In the genomic region with DNA sequence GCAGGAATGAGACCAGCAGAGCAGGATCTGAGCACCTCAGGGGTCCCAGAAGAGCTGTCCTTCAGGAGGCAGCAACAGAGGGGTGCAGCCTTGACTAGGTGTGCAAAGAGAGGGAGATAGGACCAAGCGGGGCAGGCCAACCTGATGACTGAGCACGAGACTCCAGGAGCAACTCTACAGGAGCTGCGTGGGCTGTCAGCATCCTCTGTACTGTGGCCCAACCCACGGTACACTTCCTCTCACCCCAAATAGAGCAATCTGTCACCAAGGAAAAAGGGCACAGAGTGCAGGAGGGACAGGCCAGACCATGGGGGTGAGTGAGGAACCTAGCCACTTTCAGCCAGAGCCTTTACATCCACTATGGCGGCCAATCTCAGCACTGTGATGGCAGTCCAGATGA, we compare ENCODE assay signal across 18 mouse cellular contexts. TPM values are rescaled to one million over a fixed set of nuclear protein-coding genes. Genes with fewer than 3 reads are reported as not detected.
A peak's percentile ranks its signal among the peaks of the same experiment; 100 is the strongest.
DNase-seq lines count a peak whose midpoint lies in the region; ATAC-seq and TF ChIP-seq lines count a peak whose summit lies in the region.
"Had no signal": no experiment of that assay in that cellular context is flagged by ENCODE, and none has a peak within 500 bp of the region (broad histone marks: within the 10 kb centered on the region; RNA-seq: fewer than 3 reads in every experiment).

No protein-coding gene starts in this region.

- 85% methylated on average over 5 of the region's 5 CpGs for WGBS in stomach, postnatal 0 days

- TF ChIP-seq POLR2A in cortical plate, adult 2 months (IDR thresholded peaks at IDR 0.05; ENCODE audit: extremely low read depth, insufficient read depth, low read length), result no peak

- TF ChIP-seq EP300 in stomach, postnatal 0 days (optimal IDR thresholded peaks at IDR 0.05), result no peak

- H3K4me3 ChIP-seq in cortical plate, adult 2 months (ENCODE audit: insufficient read depth, low read length), result no peak overlapping the region
- H3K4me3 ChIP-seq in stomach, postnatal 0 days (ENCODE audit: low read depth, low read length), result no peak overlapping the region
- H3K4me3 ChIP-seq: embryonic facial prominence, embryonic 15.5 days; gastrocnemius, adult 2 months; heart, embryonic 10.5 days; hindbrain, embryonic 12.5 days; limb, embryonic 15.5 days; liver, embryonic 15.5 days; neural tube, embryonic 12.5 days had no signal

- TF ChIP-seq CTCF in cortical plate, adult 2 months (IDR thresholded peaks at IDR 0.05; ENCODE audit: extremely low read depth, insufficient read depth, low read length), result no peak
- TF ChIP-seq CTCF in stomach, postnatal 0 days (IDR thresholded peaks at IDR 0.05; ENCODE audit: low read depth), result no peak

- ATAC-seq in stomach, postnatal 0 days (ENCODE audit: low FRiP score, low TSS enrichment), result no peak
- no peak for ATAC-seq in erythroblast, adult 5-6 weeks (replicated peaks; ENCODE audit: low FRiP score, poor library complexity, severe bottlenecking)

- DNase-seq in layer of hippocampus, adult 9-11 months, result peak; percentile 40
- DNase-seq in layer of hippocampus, postnatal 14 days (ENCODE audit: low spot score in 2 of 2), result no peak
- peak; percentile 76 to 79 for DNase-seq in cerebellum, adult 18-20 months
- DNase-seq in stomach, postnatal 0 days (ENCODE audit: low spot score), result no peak
- no peak for DNase-seq in right cerebral cortex, postnatal 10 days (ENCODE audit: low spot score in 2 of 2)
- DNase-seq: adrenal gland, postnatal 10 days; gastrocnemius, adult 2 months; kidney, adult 9 months; kidney, postnatal 36 days had no signal

- H3K9ac ChIP-seq in stomach, postnatal 0 days (ENCODE audit: low read length), result no peak overlapping the region
- H3K9ac ChIP-seq: embryonic facial prominence, embryonic 15.5 days; hindbrain, embryonic 12.5 days; limb, embryonic 15.5 days; liver, embryonic 15.5 days; neural tube, embryonic 12.5 days had no signal

- H3K27me3 ChIP-seq in stomach, postnatal 0 days (ENCODE audit: control insufficient read depth, insufficient read depth, low read length), result no peaks in the 10 kb centered on the region
- H3K27me3 ChIP-seq: embryonic facial prominence, embryonic 15.5 days; hindbrain, embryonic 12.5 days; neural tube, embryonic 12.5 days had no signal

- peaks cover 26% of the 10 kb centered on the region for H3K4me1 ChIP-seq in cortical plate, adult 2 months (ENCODE audit: control insufficient read depth, insufficient read depth, low read length)
- H3K4me1 ChIP-seq in stomach, postnatal 0 days (replicated peaks; ENCODE audit: control insufficient read depth, insufficient read depth), result no peaks in the 10 kb centered on the region
- H3K4me1 ChIP-seq: embryonic facial prominence, embryonic 15.5 days; hindbrain, embryonic 12.5 days; limb, embryonic 15.5 days; liver, embryonic 15.5 days; neural tube, embryonic 12.5 days had no signal

- H3K27ac ChIP-seq in cortical plate, adult 2 months (ENCODE audit: insufficient read depth, low read length), result peak overlapping the region; percentile 98
- no peak overlapping the region for H3K27ac ChIP-seq in stomach, postnatal 0 days (replicated peaks)
- H3K27ac ChIP-seq: embryonic facial prominence, embryonic 15.5 days; gastrocnemius, adult 2 months; heart, embryonic 10.5 days; hindbrain, embryonic 12.5 days; limb, embryonic 15.5 days; liver, embryonic 15.5 days; neural tube, embryonic 12.5 days had no signal

- no peaks in the 10 kb centered on the region for H3K9me3 ChIP-seq in stomach, postnatal 0 days (ENCODE audit: control insufficient read depth, low read length)
- H3K9me3 ChIP-seq: embryonic facial prominence, embryonic 15.5 days; heart, embryonic 10.5 days; hindbrain, embryonic 12.5 days; limb, embryonic 15.5 days; liver, embryonic 15.5 days had no signal

- no peak overlapping the region for H3K4me2 ChIP-seq in stomach, postnatal 0 days (replicated peaks; ENCODE audit: low read depth)
- H3K4me2 ChIP-seq: embryonic facial prominence, embryonic 15.5 days; hindbrain, embryonic 12.5 days; limb, embryonic 15.5 days; liver, embryonic 15.5 days; midbrain, embryonic 11.5 days; neural tube, embryonic 12.5 days had no signal

- no peaks in the 10 kb centered on the region for H3K36me3 ChIP-seq in stomach, postnatal 0 days (ENCODE audit: control insufficient read depth, insufficient read depth, low read length)
- H3K36me3 ChIP-seq: embryonic facial prominence, embryonic 15.5 days; heart, embryonic 10.5 days; limb, embryonic 15.5 days; liver, embryonic 15.5 days had no signal

RNA-seq across cellular contexts. Expression of a gene that starts 33.4 kb away (rescaled TPM):
- total RNA-seq in layer of hippocampus, postnatal 14 days (2021), result 100 to 1,000 TPM; 203 to 219 TPM
- polyA plus RNA-seq in cortical plate, adult 2 months (2012; rRNA removed), result 105 and 106 TPM in 2 replicates
- polyA plus RNA-seq in stomach, postnatal 0 days (2015; fragmentation: Nextera tagmentation; extraction: Ambion mirVana), result 1.6 and 2.0 TPM in 2 replicates
- 0.38 and 1.0 TPM in 2 replicates for total RNA-seq in erythroblast, adult 5-6 weeks (2015; ENCODE audit: low replicate concordance)
- total RNA-seq in erythroblast, adult 5-6 weeks (2017; ENCODE audit: low replicate concordance), result 1.3 and 2.0 TPM in 2 replicates

Comparison
In these comparisons a context has a peak if more than half of its experiments do, and no peak if none do; other contexts are left out.
1. DNase-seq: peak in layer of hippocampus, adult 9-11 months (single experiment) and cerebellum, adult 18-20 months (2 of 2); none in layer of hippocampus, postnatal 14 days (0 of 2), stomach, postnatal 0 days (single experiment) and right cerebral cortex, postnatal 10 days (0 of 2).
2. RNA of a gene that starts 33.4 kb away (total RNA-seq): 203 to 219 TPM in layer of hippocampus, postnatal 14 days; 0.38 to 2.0 TPM in erythroblast, adult 5-6 weeks; every median in the first group is over 10 times any median in the second.